Mouse (Mus musculus): Measurements from ENCODE around the gene Gm8237.
"Not testable (repeated sequence)": the region's sequence is repeated elsewhere in the genome, so short reads cannot be mapped to it uniquely, and the experiment has no call there.

DNA sequence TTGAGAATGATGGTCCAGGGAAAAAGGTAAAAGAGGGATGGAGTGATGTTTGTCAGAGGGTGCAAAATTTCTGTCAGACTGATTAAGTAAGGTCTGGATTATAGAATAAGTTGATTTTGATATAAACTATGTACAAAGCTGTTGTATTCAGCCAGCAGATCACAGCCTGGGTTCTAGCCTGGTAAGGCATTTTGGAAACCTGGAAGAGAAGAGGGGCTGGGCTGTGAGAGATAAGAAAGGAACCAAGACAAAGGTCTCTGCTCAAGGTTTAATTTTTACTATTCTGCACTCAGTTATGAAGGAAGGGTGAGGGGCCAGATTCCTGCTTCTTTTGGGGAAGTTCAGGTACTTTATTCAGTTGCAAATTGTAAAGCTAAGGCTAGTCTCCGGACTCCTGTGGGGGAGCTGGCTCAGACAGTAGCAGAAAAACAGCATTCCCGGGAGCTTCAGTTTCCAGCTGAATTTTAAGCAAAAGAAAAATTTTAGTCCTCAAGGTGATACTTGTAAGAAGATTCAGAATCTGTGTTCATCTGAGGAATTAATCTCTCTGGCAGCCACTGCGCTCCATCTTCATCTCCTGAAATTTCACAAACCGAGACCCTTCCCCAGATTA lies 38.3 kb upstream of the Gm8237 start:
- not testable (repeated sequence) for TF ChIP-seq CTCF (IDR thresholded peaks at IDR 0.05; ENCODE audit: borderline replicate concordance, insufficient read depth, low read length); POLR2A (IDR thresholded peaks at IDR 0.05; ENCODE audit: low read depth, low read length)

All from embryonic fibroblast, embryonic 13.5 days (primary cell).